Mouse (Mus musculus): ENCODE measurements around the gene Tmem185b.

Tmem185b gene

GRCm38 (mm10) chr1:119525689-119526591 is at the start of gene Tmem185b:
TSS of gene Tmem185b (plus strand) at chr1:119526160.
- DNase-seq, result peak; percentile 88

- no peak for DNase-seq
Observed at GRCm38 (mm10) chr1:119476905-119477353, 49.0 kb upstream of the Tmem185b start.

- no peak for DNase-seq
Observed at GRCm38 (mm10) chr1:119479641-119480040, 46.3 kb upstream of the Tmem185b start.

GRCm38 (mm10) chr1:119480678-119481077 is 45.3 kb upstream of the Tmem185b start:
- no peak for DNase-seq

- no peak for DNase-seq
Observed at GRCm38 (mm10) chr1:119481205-119481932, 44.6 kb upstream of the Tmem185b start.

- DNase-seq, result no peak
Observed at GRCm38 (mm10) chr1:119482891-119483290, 43.1 kb upstream of the Tmem185b start.

GRCm38 (mm10) chr1:119484457-119484856 is 41.5 kb upstream of the Tmem185b start:
- peak; percentile 32 for DNase-seq

GRCm38 (mm10) chr1:119485825-119486224 is 40.1 kb upstream of the Tmem185b start:
- DNase-seq, result no peak

- DNase-seq, result no peak
Observed at GRCm38 (mm10) chr1:119487917-119488590, 37.9 kb upstream of the Tmem185b start.

GRCm38 (mm10) chr1:119490765-119491164 is 35.2 kb upstream of the Tmem185b start:
- no peak for DNase-seq

- DNase-seq, result no peak
Observed at GRCm38 (mm10) chr1:119492097-119492496, 33.9 kb upstream of the Tmem185b start.

GRCm38 (mm10) chr1:119492505-119492904 is 33.5 kb upstream of the Tmem185b start:
- no peak for DNase-seq

GRCm38 (mm10) chr1:119494024-119494711 is 31.8 kb upstream of the Tmem185b start:
- no peak for DNase-seq

GRCm38 (mm10) chr1:119494712-119495395 is 31.1 kb upstream of the Tmem185b start:
- no peak for DNase-seq

GRCm38 (mm10) chr1:119495396-119495775 is 30.6 kb upstream of the Tmem185b start:
- no peak for DNase-seq

- DNase-seq, result no peak
Observed at GRCm38 (mm10) chr1:119497346-119498004, 28.5 kb upstream of the Tmem185b start.

- no peak for DNase-seq
Observed at GRCm38 (mm10) chr1:119498536-119499231, 27.3 kb upstream of the Tmem185b start.

GRCm38 (mm10) chr1:119499456-119499855 is 26.5 kb upstream of the Tmem185b start:
- DNase-seq, result no peak

- DNase-seq, result no peak
Observed at GRCm38 (mm10) chr1:119501881-119502280, 24.1 kb upstream of the Tmem185b start.

- DNase-seq, result no peak
Observed at GRCm38 (mm10) chr1:119502729-119503128, 23.2 kb upstream of the Tmem185b start.

GRCm38 (mm10) chr1:119503181-119503580 is 22.8 kb upstream of the Tmem185b start:
- DNase-seq, result no peak
